Mouse (Mus musculus): Measurements from ENCODE around the gene Rnase12.

The Rnase12 gene

GRCm38 (mm10) chr14:51057401-51057831 lies at the start of gene Rnase12:
Gene Rnase12, minus strand, starts transcription at chr14:51057661.
- no peak for DNase-seq (ENCODE audit: low spot score in 2 of 2)

DNA sequence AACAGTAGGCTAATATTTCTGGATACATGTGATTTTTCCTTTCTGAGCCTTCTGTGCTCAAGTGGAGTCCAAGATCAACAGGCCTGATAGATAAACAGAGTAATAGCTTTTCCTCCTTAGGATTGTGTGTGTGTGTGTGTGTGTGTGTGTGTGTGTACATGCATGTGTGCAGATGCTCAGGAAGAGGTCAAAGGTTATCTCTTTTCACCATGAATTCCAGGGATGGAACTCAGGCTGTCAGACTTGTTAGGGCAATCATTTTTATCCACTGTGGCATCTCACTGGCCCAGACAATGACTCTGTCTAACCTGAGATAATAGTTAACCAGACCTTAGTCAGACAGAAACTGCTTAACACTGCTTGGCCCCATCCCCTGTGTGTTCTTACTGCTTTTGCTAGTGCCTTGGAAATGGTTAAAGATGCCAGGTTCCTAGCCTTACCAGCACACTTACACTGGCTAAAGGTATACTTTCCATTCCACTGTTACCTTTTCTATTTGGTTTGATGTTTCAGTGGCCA lies 49.0 kb upstream of the Rnase12 start:
- no peak for DNase-seq (ENCODE audit: low spot score in 2 of 2)

- no peak for DNase-seq (ENCODE audit: low spot score in 2 of 2)
Observed at GRCm38 (mm10) chr14:51104366-51104765, 46.9 kb upstream of the Rnase12 start.

DNA sequence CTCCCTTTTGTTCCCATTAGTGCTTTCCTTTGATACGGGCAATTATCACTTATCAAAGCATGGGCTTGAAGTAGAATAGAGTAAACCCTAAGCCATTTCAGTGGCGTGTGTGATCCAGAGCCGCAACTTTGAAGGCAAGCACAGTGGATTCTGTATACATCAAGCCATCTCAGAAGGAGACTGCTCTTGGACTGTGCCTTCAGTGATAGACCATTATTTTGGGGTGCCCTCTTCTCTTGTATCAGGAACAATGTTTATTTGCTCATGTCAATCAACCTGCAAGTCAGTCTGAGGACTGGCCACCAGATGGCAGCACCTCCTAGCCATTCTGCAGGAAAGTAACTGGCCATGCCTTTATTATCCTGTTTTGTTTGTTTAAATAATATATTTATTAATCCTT lies 45.8 kb upstream of the Rnase12 start:
- peak; percentile 39 to 73 for DNase-seq (ENCODE audit: low spot score in 2 of 2)

DNA sequence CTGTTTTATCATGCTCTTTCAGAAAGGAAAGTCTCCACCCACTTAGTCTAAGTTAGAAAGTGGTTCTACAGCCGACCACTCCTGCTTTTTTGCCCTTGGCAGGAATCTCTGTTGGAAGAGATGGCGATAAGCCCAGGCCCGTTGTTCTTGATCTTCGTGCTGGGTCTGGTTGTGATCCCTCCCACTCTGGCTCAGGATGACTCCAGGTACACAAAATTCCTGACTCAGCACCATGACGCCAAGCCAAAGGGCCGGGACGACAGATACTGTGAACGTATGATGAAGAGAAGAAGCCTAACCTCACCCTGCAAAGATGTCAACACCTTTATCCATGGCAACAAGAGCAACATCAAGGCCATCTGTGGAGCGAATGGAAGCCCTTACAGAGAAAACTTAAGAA lies 43.8 kb upstream of the Rnase12 start:
- no peak for DNase-seq (ENCODE audit: low spot score in 2 of 2)

DNA sequence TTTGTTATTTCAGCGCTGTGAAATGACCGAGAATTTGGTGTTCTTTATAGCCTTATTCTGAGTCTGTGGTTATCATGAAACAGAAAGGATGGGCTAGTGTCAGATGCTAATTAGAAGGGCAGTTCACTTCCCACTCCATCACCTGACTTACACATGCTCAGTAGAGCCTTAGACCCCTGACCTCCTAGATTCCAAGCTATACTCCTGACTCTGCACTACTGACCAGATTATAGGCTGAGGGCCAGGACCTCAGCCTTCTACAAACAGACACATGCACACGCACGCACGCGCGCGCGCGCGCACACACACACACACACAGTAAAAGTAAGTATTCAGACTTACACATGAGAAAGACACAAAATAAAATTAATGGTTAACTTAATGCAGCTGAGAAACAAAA lies 41.5 kb upstream of the Rnase12 start:
- DNase-seq (ENCODE audit: low spot score in 2 of 2): no peak

- DNase-seq (ENCODE audit: low spot score in 2 of 2): peak in 1 of 2 experiments; percentile 68
Observed at GRCm38 (mm10) chr14:51098300-51098699, 40.8 kb upstream of the Rnase12 start.

GRCm38 (mm10) chr14:51095736-51096524 lies 38.5 kb upstream of the Rnase12 start:
- no peak for DNase-seq (ENCODE audit: low spot score in 2 of 2)

DNA sequence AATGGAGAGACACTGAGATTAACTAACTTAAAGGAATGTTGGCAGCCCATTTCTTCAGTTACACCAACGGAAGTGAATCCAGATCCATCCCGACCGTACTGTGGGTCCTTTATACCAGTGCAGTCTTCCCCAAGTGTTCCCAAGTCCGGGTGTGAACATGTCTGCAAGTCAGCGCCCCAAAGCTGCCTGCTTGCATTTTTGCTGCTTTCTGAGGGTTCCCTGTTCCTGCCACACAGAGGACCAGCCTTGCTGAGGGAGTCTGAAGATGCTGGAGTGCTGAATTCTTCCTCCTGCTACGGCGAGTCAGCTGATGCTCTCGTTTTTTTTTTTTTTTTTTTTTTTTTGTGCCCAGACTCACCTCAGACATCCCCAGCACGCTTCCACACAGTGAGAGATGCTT lies 37.5 kb upstream of the Rnase12 start:
- no peak for DNase-seq (ENCODE audit: low spot score in 2 of 2)

DNA sequence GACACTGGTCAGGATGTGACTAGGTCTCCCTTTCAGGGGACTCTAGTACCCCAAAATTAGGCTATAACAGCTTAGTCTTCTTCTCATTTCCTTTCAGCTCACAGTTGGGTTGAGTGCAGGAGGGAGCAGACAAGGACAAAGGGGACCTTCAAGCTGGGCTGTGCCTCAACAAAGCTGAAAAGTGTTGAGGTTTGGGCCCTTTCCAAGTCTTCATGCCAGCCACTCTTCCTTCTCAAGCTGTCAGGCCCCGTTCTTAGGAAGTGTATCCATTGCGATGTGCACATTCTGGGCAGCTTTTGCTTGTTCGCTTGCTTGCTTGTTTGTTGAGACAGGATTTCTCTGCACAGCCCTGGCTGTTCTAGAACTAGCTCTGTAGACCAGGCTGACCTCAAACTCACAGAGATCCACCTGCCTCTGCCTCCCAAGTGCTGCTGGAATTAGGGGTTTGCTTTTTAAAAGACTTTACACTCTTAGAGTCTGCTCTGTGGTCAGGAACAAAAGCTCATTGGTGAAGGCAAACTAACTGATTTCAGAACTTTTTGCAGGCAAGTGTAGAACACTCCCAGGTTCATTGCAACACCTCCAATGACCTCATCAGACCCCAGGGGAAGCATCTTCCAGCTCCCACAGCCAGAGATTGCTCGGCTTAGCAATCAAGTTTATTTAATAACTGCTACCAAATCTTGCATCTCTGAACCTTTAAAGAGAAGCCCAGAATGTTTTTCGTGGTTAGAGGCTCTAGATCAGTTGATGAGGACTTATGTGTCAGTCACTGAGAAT lies 36.8 kb upstream of the Rnase12 start:
- no peak for DNase-seq (ENCODE audit: low spot score in 2 of 2)

DNA sequence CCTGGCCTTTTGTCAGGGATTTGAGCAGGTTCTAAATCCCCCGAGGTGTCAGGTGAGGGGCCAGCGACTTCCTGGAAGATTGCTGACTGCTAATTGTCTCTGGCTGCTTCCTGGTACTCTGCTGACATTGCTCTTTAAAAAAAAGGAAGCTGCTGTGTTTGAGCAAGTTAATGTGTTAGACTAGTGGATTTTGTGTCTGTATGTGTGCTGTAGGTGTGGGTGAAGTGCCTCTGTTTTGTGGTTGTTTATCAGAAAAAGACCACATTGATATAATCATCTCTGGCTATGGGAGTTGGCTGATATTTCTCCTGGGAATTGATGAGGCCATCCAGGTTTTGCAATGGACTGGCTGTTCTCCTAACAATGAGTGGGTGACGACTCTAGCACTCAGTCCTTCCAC lies 36.0 kb upstream of the Rnase12 start:
- no peak for DNase-seq (ENCODE audit: low spot score in 2 of 2)

DNA sequence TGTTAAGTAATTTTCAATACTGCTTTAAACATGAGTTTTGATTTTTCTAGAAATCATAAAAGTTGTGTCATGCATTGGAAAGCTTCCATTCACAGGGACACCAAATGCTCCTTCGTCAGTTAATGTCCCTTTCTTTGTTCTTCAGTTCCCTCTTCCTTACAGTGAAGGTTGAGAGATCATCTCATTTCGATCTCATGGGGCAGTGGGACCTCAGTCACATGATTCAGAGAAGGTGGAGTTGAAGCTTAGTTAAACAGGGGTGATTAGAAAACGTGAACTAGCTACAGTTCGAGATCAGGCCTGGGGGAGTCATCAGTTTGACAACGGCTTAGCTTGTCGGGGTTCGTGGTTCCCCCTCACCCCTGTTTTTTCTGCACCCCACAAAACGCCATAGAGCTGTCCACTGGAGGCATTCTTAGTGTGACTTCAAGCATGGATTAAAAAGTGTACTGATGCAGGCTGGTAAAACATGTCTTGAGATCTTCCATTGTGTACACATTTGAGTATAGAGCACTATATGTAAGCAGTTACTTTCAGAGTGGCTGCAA lies 34.7 kb upstream of the Rnase12 start:
- DNase-seq (ENCODE audit: low spot score in 2 of 2): no peak

- DNase-seq (ENCODE audit: low spot score in 2 of 2): peak; percentile 73
Observed at GRCm38 (mm10) chr14:51090921-51091900, 33.8 kb upstream of the Rnase12 start, which contains the start of the genes Rnase4 and Ang. Gene Rnase4, plus strand, starts transcription at chr14:51091077. Gene Ang, plus strand, starts transcription at chr14:51091150.

DNA sequence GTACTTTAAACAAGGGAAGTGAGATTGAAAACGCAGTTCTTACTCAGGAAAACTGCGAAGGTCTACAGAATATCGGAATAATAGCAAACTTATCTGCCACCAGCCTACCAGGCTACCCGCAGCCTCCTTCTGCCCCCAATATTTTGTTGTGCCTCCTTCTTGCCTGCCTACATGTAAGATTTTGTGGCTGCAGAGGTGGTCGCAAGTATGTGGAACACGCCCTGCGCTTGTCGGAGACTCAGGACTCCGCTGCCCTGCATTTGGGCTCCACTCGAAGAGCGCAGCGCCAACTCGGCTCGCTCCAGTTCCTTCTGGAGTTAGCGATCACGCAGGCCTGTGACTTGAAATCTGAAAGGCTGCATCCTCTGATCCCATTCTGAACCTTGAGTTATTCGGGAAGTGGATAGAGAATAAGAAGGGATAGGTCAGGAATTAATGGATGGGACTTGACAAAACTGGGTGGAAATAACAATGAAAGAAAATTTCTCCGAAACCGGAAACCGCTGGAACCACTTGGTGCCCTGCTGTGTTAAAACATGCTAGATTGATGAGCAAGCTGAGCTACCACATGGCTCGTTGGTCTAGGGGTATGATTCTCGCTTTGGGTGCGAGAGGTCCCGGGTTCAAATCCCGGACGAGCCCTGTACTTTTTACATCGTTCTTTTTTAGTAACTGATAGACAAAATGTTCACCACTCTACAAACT lies 32.8 kb upstream of the Rnase12 start:
- DNase-seq (ENCODE audit: low spot score in 2 of 2): peak; percentile 74 to 87

DNA sequence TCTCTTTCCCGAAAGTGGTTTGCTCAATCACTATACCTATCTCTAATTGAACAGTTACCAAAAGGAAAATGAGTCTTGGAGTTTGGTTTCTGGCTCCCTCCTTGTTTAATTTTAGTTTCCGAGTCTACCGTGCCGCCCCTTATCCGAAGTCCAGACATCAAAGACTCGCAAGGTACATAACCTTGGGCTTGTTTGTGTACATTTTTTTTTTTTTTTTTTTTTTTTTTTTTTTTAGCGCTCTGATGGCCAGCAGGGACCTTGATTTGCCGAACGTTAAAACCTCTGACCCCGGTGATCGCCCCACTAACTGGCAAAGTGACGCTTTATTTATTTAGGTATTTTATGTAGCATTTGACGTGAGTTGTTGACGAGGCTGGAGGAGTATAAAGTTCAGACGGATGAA lies 32.2 kb upstream of the Rnase12 start:
- DNase-seq (ENCODE audit: low spot score in 2 of 2): no peak

GRCm38 (mm10) chr14:51088970-51089673 lies 31.7 kb upstream of the Rnase12 start:
- peak; percentile 92 to 95 for DNase-seq (ENCODE audit: low spot score in 2 of 2)

DNA sequence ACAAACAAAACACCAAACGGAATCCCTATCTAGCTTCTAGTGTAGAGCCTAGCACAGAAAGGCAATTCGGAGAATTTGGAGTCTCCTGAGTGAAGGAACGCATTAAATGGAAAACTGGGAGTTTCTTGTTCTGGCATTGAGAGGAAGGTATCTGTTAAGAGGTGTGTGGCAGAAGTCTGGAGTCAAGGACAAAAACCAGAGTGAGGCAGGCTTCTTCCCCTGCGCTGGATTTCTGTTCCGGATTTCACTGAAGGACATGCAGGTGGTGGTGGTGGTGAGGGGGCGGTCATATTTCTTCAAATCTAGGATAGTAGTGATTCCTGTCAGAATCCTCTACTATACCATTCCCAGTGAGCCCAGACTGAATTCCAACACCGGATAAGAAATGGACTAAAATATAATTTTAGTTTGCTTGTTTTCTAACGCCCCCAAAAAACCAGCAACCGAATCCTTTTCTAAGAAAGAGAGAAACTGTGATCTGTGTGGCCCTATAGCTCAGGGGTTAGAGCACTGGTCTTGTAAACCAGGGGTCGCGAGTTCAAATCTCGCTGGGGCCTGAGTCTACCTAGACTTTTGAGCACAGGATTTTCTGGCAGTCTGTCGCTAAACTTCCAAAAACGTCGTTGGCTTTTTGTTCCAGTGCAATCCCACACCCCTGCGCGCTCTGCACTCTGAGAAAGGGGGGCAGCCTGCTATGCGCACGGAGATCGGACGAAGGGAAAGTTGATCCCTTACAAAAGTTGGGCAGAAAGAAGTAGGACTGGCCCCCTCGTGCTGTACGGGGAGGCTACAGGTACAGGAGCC lies 30.9 kb upstream of the Rnase12 start:
- DNase-seq (ENCODE audit: low spot score in 2 of 2): peak; percentile 61 to 82

- no peak for DNase-seq (ENCODE audit: low spot score in 2 of 2)
Observed at GRCm38 (mm10) chr14:51087762-51088161, 30.3 kb upstream of the Rnase12 start.

- no peak for DNase-seq (ENCODE audit: low spot score in 2 of 2)
Observed at GRCm38 (mm10) chr14:51085911-51086310, 28.4 kb upstream of the Rnase12 start.
